Comparison of ENCODE assay signal across 23 mouse cellular contexts in the genomic region with DNA sequence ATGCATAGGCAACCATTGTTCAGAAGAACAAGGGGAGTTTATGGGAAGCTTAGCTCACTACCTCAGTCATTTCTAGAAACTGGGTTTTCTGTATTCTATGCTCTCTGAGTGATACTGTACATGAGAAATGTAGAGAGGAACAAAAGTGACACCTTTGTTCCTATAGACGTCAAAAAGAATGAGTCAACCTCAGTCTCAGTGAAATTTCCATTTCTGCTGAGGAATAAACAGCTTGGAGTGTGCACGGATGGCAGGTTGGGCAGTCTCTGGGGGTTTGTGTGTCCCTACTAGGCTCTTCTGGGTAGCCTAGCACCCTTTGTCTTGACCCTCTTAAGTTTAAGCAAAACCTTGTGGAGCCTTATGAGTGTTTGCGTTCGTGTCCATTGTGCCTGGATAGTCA. TPM values are rescaled to one million over a fixed set of nuclear protein-coding genes. Genes with fewer than 3 reads are reported as not detected.
DNase-seq lines count a peak whose midpoint lies in the region; ATAC-seq lines count a peak whose summit lies in the region.
"Had no signal": no experiment of that assay in that cellular context is flagged by ENCODE, and none has a peak within 500 bp of the region (broad histone marks: within the 10 kb centered on the region; RNA-seq: fewer than 3 reads in every experiment).

No protein-coding gene starts in this region.

- WGBS in midbrain, embryonic 10.5 days: 94% methylated on average over 4 of the region's 4 CpGs

- H3K36me3 ChIP-seq in midbrain, embryonic 10.5 days: peaks cover 97% of the 10 kb centered on the region

- no peaks in the 10 kb centered on the region for H3K9me3 ChIP-seq in midbrain, embryonic 10.5 days (replicated peaks)
- H3K9me3 ChIP-seq: embryonic facial prominence, embryonic 13.5 days; embryonic facial prominence, embryonic 15.5 days; forebrain, embryonic 10.5 days; forebrain, embryonic 12.5 days had no signal

- no peaks in the 10 kb centered on the region for H3K4me1 ChIP-seq in midbrain, embryonic 10.5 days
- H3K4me1 ChIP-seq: embryonic facial prominence, embryonic 13.5 days; embryonic facial prominence, embryonic 15.5 days; forebrain, embryonic 10.5 days; forebrain, embryonic 12.5 days had no signal

- DNase-seq in CD4-positive helper T cell, adult 2 months (ENCODE audit: low read depth, low spot score): peak; percentile 71
- DNase-seq in cerebellum, adult 8-10 months: no peak
- DNase-seq in midbrain, embryonic 10.5 days (ENCODE audit: low spot score): no peak
- no peak for DNase-seq in left cerebral cortex, adult 11 months (ENCODE audit: low spot score)
- DNase-seq: adrenal gland, adult 8-10 months; adrenal gland, postnatal 14 days; adrenal gland, postnatal 36 days; cerebellum, adult 11-12 months; cerebellum, adult 2 months; cerebellum, adult 9-11 months; cerebellum, postnatal 14 days; cerebellum, postnatal 36 days; embryo, embryonic 11 days had no signal

- no peak overlapping the region for H3K4me3 ChIP-seq in midbrain, embryonic 10.5 days
- H3K4me3 ChIP-seq: embryonic facial prominence, embryonic 13.5 days; embryonic facial prominence, embryonic 15.5 days; erythroblast, embryonic 14.5 days; forebrain, embryonic 10.5 days; forebrain, embryonic 12.5 days had no signal

- H3K27ac ChIP-seq in midbrain, embryonic 10.5 days (replicated peaks): no peak overlapping the region
- H3K27ac ChIP-seq: embryonic facial prominence, embryonic 13.5 days; embryonic facial prominence, embryonic 15.5 days; forebrain, embryonic 10.5 days; forebrain, embryonic 12.5 days had no signal

- peak; percentile 50 for ATAC-seq in CD4-positive, CD25-positive, alpha-beta regulatory T cell, adult 4 months
- ATAC-seq in activated CD4-positive, CD25-positive, alpha-beta regulatory T cell, adult 4 months: peak; percentile 26
- ATAC-seq in inflammation-experienced regulatory T-cells, adult 6 months: peak; percentile 41
- ATAC-seq: forebrain, embryonic 14.5 days; forebrain, embryonic 16.5 days had no signal

- H3K27me3 ChIP-seq in midbrain, embryonic 10.5 days (ENCODE audit: low read depth, poor library complexity, severe bottlenecking): no peaks in the 10 kb centered on the region
- H3K27me3 ChIP-seq: embryonic facial prominence, embryonic 13.5 days; embryonic facial prominence, embryonic 15.5 days; forebrain, embryonic 12.5 days had no signal

RNA-seq across cellular contexts. Expression of a gene that starts 5.3 kb away (rescaled TPM):
- 1,000 to 10,000 TPM; 1,065 to 1,393 TPM for polyA plus RNA-seq in CD4-positive, CD25-positive, alpha-beta regulatory T cell, adult 4 months (2017; shearing (Covaris generic))
- 100 to 1,000 TPM; 802 to 961 TPM for polyA plus RNA-seq in activated CD4-positive, CD25-positive, alpha-beta regulatory T cell, adult 4 months (2017; shearing (Covaris generic))
- 100 to 1,000 TPM; 682 to 810 (median 720) TPM for polyA plus RNA-seq in inflammation-experienced regulatory T-cells, adult 6 months (2017; shearing (Covaris generic))
- polyA plus RNA-seq in midbrain, embryonic 10.5 days (2016; fragmentation: Nextera tagmentation; extraction: Ambion mirVana): 0.42 and 0.88 TPM in 2 replicates

RNA-seq across cellular contexts. Expression of a gene that starts 15.7 kb away (rescaled TPM):
- polyA plus RNA-seq in CD4-positive, CD25-positive, alpha-beta regulatory T cell, adult 4 months (2017; shearing (Covaris generic)): 100 to 1,000 TPM; 528 to 589 TPM
- polyA plus RNA-seq in activated CD4-positive, CD25-positive, alpha-beta regulatory T cell, adult 4 months (2017; shearing (Covaris generic)): 100 to 1,000 TPM; 464 to 478 TPM
- 100 to 1,000 TPM; 489 to 506 (median 496) TPM for polyA plus RNA-seq in inflammation-experienced regulatory T-cells, adult 6 months (2017; shearing (Covaris generic))
- 131 and 138 TPM in 2 replicates for polyA plus RNA-seq in midbrain, embryonic 10.5 days (2016; fragmentation: Nextera tagmentation; extraction: Ambion mirVana)

RNA-seq across cellular contexts. Expression of a gene that starts 15.9 kb away (rescaled TPM):
- 1 to 10 TPM in 1 of 2 experiments, under 1 TPM in 1; 0.92 to 1.3 TPM for polyA plus RNA-seq in CD4-positive, CD25-positive, alpha-beta regulatory T cell, adult 4 months (2017; shearing (Covaris generic))
- under 1 TPM; 0.90 to 0.95 TPM for polyA plus RNA-seq in activated CD4-positive, CD25-positive, alpha-beta regulatory T cell, adult 4 months (2017; shearing (Covaris generic))
- 1 to 10 TPM in 1 of 3 experiments, under 1 TPM in 2; 0.63 to 1.0 (median 0.90) TPM for polyA plus RNA-seq in inflammation-experienced regulatory T-cells, adult 6 months (2017; shearing (Covaris generic))
- 14.0 and 15.3 TPM in 2 replicates for polyA plus RNA-seq in midbrain, embryonic 10.5 days (2016; fragmentation: Nextera tagmentation; extraction: Ambion mirVana)

RNA-seq across cellular contexts. Expression of a gene that starts 17.6 kb away (rescaled TPM):
- 100 to 1,000 TPM; 745 to 823 TPM for polyA plus RNA-seq in CD4-positive, CD25-positive, alpha-beta regulatory T cell, adult 4 months (2017; shearing (Covaris generic))
- 100 to 1,000 TPM; 770 to 845 TPM for polyA plus RNA-seq in activated CD4-positive, CD25-positive, alpha-beta regulatory T cell, adult 4 months (2017; shearing (Covaris generic))
- 100 to 1,000 TPM; 603 to 779 (median 637) TPM for polyA plus RNA-seq in inflammation-experienced regulatory T-cells, adult 6 months (2017; shearing (Covaris generic))
- 1.1 and 1.8 TPM in 2 replicates for polyA plus RNA-seq in midbrain, embryonic 10.5 days (2016; fragmentation: Nextera tagmentation; extraction: Ambion mirVana)
- polyA plus RNA-seq: erythroblast, embryonic 14.5 days had no signal

RNA-seq across cellular contexts. Expression of a gene that starts 46.3 kb away (rescaled TPM):
- polyA plus RNA-seq in CD4-positive, CD25-positive, alpha-beta regulatory T cell, adult 4 months (2017; shearing (Covaris generic)): 1 to 10 TPM; 7.6 TPM
- 1 to 10 TPM; 2.5 to 5.7 TPM for polyA plus RNA-seq in activated CD4-positive, CD25-positive, alpha-beta regulatory T cell, adult 4 months (2017; shearing (Covaris generic))
- 1 to 10 TPM; 3.0 to 6.9 (median 5.6) TPM for polyA plus RNA-seq in inflammation-experienced regulatory T-cells, adult 6 months (2017; shearing (Covaris generic))
- 18.9 and 23.8 TPM in 2 replicates for polyA plus RNA-seq in midbrain, embryonic 10.5 days (2016; fragmentation: Nextera tagmentation; extraction: Ambion mirVana)

Comparison
In these comparisons a context has a peak if more than half of its experiments do, and no peak if none do; other contexts are left out.
1. RNA of a gene that starts 5.3 kb away (polyA plus RNA-seq): 1,065 to 1,393 TPM in CD4-positive, CD25-positive, alpha-beta regulatory T cell, adult 4 months, 802 to 961 TPM in activated CD4-positive, CD25-positive, alpha-beta regulatory T cell, adult 4 months and 682 to 810 TPM in inflammation-experienced regulatory T-cells, adult 6 months; 0.42 to 0.88 TPM in midbrain, embryonic 10.5 days; every median in the first group is over 100 times any median in the second.
2. Peak in every context shown above with its lines, with median percentiles within 50 percentile points of each other: ATAC-seq.